Mouse (Mus musculus) limb, embryonic 11.5 days (tissue): ENCODE measurements around the gene Myl9. TPM values are rescaled to one million over a fixed set of nuclear protein-coding genes. Genes with fewer than 3 reads are reported as not detected.
"Not testable (repeated sequence)": the region's sequence is repeated elsewhere in the genome, so short reads cannot be mapped to it uniquely, and the experiment has no call there.

Experiments
- ATAC-seq: fragments of 200-750 bp; cut with Nextera tagmentation; 2 replicates; pipeline ENCODE4 v1.8.0; 2017; ENCODE audit warnings: low read depth; ENCODE audit not compliant: insufficient number of reproducible peaks, low FRiP score, low TSS enrichment
- DNase-seq: peaks from one replicate; pipeline ENCODE4 v3.0.0-alpha.2; 2015; ENCODE audit warnings: low spot score
- H3K27ac ChIP-seq: fragments of 300-500 bp; sonication (generic); replicated peaks from 2 replicates; pipeline ENCODE4 v1.5.1; 2014; ENCODE audit warnings: low read depth, mild to moderate bottlenecking, low read length
- H3K27me3 ChIP-seq: fragments of 300-500 bp; sonication (generic); 2 replicates; pipeline ENCODE4 v1.6.1; 2014; ENCODE audit warnings: mild to moderate bottlenecking, low read length, mixed read lengths; ENCODE audit not compliant: control insufficient read depth, insufficient read depth
- H3K36me3 ChIP-seq: fragments of 300-500 bp; sonication (generic); 2 replicates; pipeline ENCODE4 v1.6.1; 2014; ENCODE audit warnings: mild to moderate bottlenecking, low read length, moderate library complexity, mixed read lengths; ENCODE audit not compliant: control insufficient read depth, insufficient read depth
- H3K4me1 ChIP-seq: fragments of 300-500 bp; sonication (generic); 2 replicates; pipeline ENCODE4 v1.6.1; 2014; ENCODE audit warnings: low read length, mixed read lengths; ENCODE audit not compliant: control insufficient read depth, insufficient read depth
- H3K4me2 ChIP-seq: fragments of 300-500 bp; sonication (generic); 2 replicates; pipeline ENCODE4 v1.6.1; 2014; ENCODE audit warnings: low read depth, mild to moderate bottlenecking, moderate library complexity; ENCODE audit not compliant: severe bottlenecking
- H3K4me3 ChIP-seq: fragments of 300-500 bp; sonication (generic); 2 replicates; pipeline ENCODE4 v1.5.1; 2014; ENCODE audit warnings: low read depth, low read length
- H3K9ac ChIP-seq: fragments of 300-500 bp; sonication (generic); 2 replicates; pipeline ENCODE4 v1.6.1; 2014; ENCODE audit warnings: mild to moderate bottlenecking, low read length
- H3K9me3 ChIP-seq: fragments of 300-500 bp; sonication (generic); 2 replicates; pipeline ENCODE4 v1.6.1; 2016; ENCODE audit warnings: low read length; ENCODE audit not compliant: control insufficient read depth
- WGBS: fragments of 180-500 bp; shearing (Covaris S2); extraction: QIAGEN DNeasy Blood & Tissue Kit; methylation state at CpG from one replicate; pipeline ENCODE4 v1.1.7; 2014; 5-methylcytosine and 5-hydroxymethylcytosine counted together
- polyA plus RNA-seq: library from polyadenylated mRNA; unstranded; fragments of >200 nt; fragmentation: Nextera tagmentation; extraction: Ambion mirVana; gene quantifications from 2 replicates; pipeline ENCODE4 v1.2.1, GENCODE M21; 2014

Myl9 gene
- polyA plus RNA-seq, 1 experiment from 2014 or later = 83.8 TPM

DNA sequence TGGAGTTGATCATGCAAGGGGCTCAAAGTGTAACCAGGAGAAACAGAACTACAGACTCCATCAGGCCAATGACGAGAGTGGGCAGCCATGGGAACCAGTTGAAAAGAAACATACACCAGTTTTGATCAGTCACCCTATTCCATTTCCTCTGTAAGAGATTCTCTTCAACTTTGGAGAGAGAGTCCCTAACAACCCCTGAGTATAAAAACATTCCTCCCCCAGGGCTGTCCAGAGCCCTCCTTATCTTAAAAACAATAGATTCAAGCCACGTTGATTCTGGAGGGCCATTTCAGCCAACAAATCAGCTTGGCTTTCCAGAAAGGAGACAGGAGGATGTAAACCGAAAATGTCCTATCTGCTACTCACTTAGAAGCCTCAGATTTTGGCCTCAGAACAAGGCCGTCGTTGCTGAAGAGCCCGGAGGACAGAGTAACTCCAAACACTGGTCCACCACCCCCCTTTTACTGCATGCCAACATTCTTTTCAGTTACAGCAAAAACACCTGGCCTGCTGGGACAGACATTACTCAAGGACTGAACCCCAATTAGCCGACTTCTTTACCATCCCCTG is 8.9 kb downstream of the Myl9 start:
- ATAC-seq (no peak), DNase-seq (no peak)
- Histone ChIP-seq H3K4me1 (0 out of 2 replicates have a peak, but pooled peaks cover 3% of the 10 kb centered on the region), H3K9me3 (no peaks in the 10 kb centered on the region), H3K4me3 (no peak overlapping the region), H3K4me2 (no peak overlapping the region), H3K27me3 (0 out of 2 replicates have a peak, but pooled peaks cover 2% of the 10 kb centered on the region), H3K36me3 (no peaks in the 10 kb centered on the region), H3K9ac (no peak overlapping the region), H3K27ac (no peak overlapping the region)
- 63% methylated on average over 7 of the region's 7 CpGs for WGBS

GRCm38 (mm10) chr2:156784891-156785290 is 9.7 kb downstream of the Myl9 start:
- Histone ChIP-seq H3K4me3 (no peak overlapping the region), H3K36me3 (no peaks in the 10 kb centered on the region), H3K9ac (no peak overlapping the region), H3K27me3 (0 out of 2 replicates have a peak, but pooled peaks cover 2% of the 10 kb centered on the region), H3K27ac (no peak overlapping the region), H3K4me1 (0 out of 2 replicates have a peak, but pooled peaks cover 3% of the 10 kb centered on the region), H3K9me3 (no peaks in the 10 kb centered on the region), H3K4me2 (no peak overlapping the region)
- WGBS = 80% methylated on average over 2 of the region's 2 CpGs
- DNase-seq = no peak
- no peak for ATAC-seq

DNA sequence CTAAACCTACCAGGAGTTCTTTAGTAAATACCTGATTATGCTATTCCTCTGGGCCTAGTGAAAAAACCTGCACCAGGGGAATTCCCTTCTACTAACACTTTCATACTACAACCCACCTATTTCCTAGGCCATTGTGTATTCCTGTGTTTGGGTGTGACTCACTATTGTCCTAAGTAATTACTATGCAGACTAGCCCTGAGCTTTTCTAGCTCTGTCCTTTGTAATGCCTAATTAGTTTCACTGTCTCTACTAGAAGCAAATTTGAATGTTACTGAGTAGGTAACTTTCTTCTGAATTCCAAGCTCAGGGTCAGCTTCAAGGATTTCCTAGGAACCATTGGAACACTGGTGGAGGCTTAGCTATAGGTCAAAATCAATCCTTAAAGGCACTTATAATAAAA is 11.1 kb downstream of the Myl9 start:
- not testable (repeated sequence) for H3K27ac ChIP-seq, H3K9ac ChIP-seq, H3K4me3 ChIP-seq, ATAC-seq, H3K27me3 ChIP-seq, DNase-seq, H3K9me3 ChIP-seq, H3K4me1 ChIP-seq, H3K4me2 ChIP-seq, H3K36me3 ChIP-seq

- WGBS = 94% methylated on average over 5 of the region's 5 CpGs
- ATAC-seq = no peak
Observed at GRCm38 (mm10) chr2:156787090-156787775, 12.0 kb downstream of the Myl9 start.

DNA sequence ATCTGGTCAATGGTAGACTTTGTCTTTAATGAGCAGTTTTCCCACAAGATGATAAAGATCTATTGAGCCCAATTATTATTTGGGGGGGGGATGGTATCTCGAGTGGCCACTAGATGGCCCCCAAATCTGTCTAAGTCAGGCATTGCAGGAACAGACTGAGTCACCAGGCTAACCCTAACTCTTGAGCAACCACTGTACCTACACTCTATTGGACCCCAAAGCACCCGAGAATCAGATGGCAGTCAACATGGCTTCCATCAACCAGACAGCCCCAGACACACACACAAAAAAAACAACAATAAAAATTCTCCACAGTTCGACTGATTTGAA is 12.5 kb downstream of the Myl9 start:
- H3K4me1 ChIP-seq = no peaks in the 10 kb centered on the region
- no peaks in the 10 kb centered on the region for H3K36me3 ChIP-seq
- WGBS = 43% methylated on average over 3 of the region's 3 CpGs
- no peaks in the 10 kb centered on the region for H3K9me3 ChIP-seq
- H3K27me3 ChIP-seq = no peaks in the 10 kb centered on the region
- H3K9ac ChIP-seq = no peak overlapping the region
- ATAC-seq (no peak), DNase-seq (no peak)
- H3K27ac ChIP-seq = no peak overlapping the region
- no peak overlapping the region for H3K4me2 ChIP-seq
- no peak overlapping the region for H3K4me3 ChIP-seq

More at GRCm38 (mm10) chr2:156787090-156787775, 12.0 kb downstream of the Myl9 start:
- Histone ChIP-seq H3K4me2 (no peak overlapping the region), H3K27me3 (no peaks in the 10 kb centered on the region), H3K9ac (no peak overlapping the region), H3K36me3 (no peaks in the 10 kb centered on the region), H3K4me1 (no peaks in the 10 kb centered on the region), H3K27ac (no peak overlapping the region), H3K4me3 (no peak overlapping the region), H3K9me3 (no peaks in the 10 kb centered on the region)
- DNase-seq = no peak

DNA sequence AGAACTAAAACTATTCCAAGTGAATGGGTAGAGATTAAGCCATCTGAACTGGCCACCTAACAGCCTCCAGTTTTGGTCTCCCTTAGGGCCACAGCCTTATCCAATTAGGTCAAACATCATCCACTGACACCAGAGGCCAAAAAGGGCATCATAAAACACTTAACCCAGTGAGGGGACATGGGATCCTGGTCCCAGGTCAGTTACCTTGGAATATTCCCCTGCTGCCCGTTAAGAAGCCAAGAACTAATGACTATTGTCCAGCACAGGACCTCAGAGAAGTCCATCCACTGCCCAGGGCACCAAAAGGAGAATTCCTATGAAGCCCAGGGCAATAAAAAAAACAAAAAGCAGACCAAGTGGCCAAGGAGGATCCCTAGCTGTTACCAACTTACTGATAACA is 13.6 kb downstream of the Myl9 start:
- WGBS = 49% methylated on average over 1 of the region's 1 CpGs
- no peak overlapping the region for H3K27ac ChIP-seq
- H3K36me3 ChIP-seq = no peaks in the 10 kb centered on the region
- H3K9ac ChIP-seq = no peak overlapping the region
- ATAC-seq = no peak
- DNase-seq = no peak
- no peak overlapping the region for H3K4me2 ChIP-seq
- no peaks in the 10 kb centered on the region for H3K4me1 ChIP-seq
- H3K27me3 ChIP-seq = no peaks in the 10 kb centered on the region
- H3K4me3 ChIP-seq = no peak overlapping the region
- no peaks in the 10 kb centered on the region for H3K9me3 ChIP-seq

DNA sequence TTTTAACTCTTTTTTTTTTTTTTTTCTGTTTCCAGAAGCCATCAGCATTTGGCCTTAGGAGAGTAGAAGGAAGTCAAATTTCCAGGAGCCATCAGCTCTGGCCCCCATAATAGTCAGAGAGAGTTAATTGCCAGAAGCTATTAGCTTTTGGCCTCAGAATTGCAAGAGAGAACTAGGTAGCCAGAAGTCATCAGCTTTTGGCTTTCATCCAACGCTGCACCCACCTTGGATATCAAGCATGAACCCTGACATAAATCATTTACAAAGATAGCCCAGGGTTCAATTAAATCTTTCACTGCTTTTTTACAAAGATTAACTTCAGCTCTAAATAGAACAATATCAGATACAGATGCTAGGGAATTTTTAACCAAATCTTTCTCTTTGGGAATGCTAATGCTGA is 23.3 kb downstream of the Myl9 start:
- WGBS = 86% methylated on average over 1 of the region's 1 CpGs

DNA sequence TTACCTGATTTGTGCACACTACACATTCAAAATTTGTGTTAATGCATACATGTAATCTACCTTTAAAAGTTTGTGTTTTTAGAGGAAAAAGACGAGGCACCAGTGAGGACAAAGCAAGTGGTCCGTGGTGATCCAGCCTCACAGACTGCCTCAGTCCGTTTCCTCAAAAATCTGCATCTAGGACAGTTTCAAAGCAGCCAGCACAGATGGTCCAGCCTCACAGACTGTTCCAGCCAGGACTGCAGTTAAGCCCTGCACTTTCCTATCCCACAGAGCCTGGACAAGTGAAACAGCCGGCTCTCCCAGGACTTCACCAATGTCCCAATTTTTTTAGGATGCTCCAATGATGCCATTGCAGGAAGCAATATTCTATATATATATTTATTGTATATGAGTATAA is 25.8 kb downstream of the Myl9 start:
- no peak for ATAC-seq
- Histone ChIP-seq H3K27me3 (no peaks in the 10 kb centered on the region), H3K36me3 (no peaks in the 10 kb centered on the region), H3K4me3 (no peak overlapping the region), H3K27ac (no peak overlapping the region), H3K9ac (no peak overlapping the region), H3K9me3 (no peaks in the 10 kb centered on the region), H3K4me2 (no peak overlapping the region), H3K4me1 (no peaks in the 10 kb centered on the region)
- WGBS = 66% methylated on average over 4 of the region's 4 CpGs
- DNase-seq = no peak

More for the DNA sequence above, 23.3 kb downstream of the Myl9 start:
- Histone ChIP-seq H3K27me3 (no peaks in the 10 kb centered on the region), H3K4me3 (no peak overlapping the region), H3K9ac (no peak overlapping the region), H3K36me3 (no peaks in the 10 kb centered on the region), H3K4me1 (no peaks in the 10 kb centered on the region), H3K4me2 (no peak overlapping the region), H3K9me3 (no peaks in the 10 kb centered on the region), H3K27ac (no peak overlapping the region)
- ATAC-seq (no peak), DNase-seq (no peak)

GRCm38 (mm10) chr2:156802116-156802515 is 26.9 kb downstream of the Myl9 start:
- H3K4me1 ChIP-seq, ATAC-seq, H3K4me2 ChIP-seq, H3K9me3 ChIP-seq, H3K27me3 ChIP-seq, H3K27ac ChIP-seq, DNase-seq, H3K36me3 ChIP-seq, H3K4me3 ChIP-seq, H3K9ac ChIP-seq: not testable (repeated sequence)
- 50% methylated on average over 9 of the region's 9 CpGs for WGBS
